Mouse (Mus musculus) myocyte (in vitro differentiated cells): ENCODE results near the gene Defb19.

Source experiments
- E2F4 ChIP-seq: IDR thresholded peaks from one replicate; pipeline ENCODE4 v1.6.1; 2011; ENCODE audit warnings: mild to moderate bottlenecking, control low read depth, moderate library complexity; ENCODE audit not compliant: insufficient read depth
- POLR2A ChIP-seq: IDR thresholded peaks from one replicate; pipeline ENCODE4 v1.6.1; 2011; ENCODE audit warnings: low read depth, mild to moderate bottlenecking, control low read depth, moderate library complexity; ENCODE audit not compliant: insufficient read length
- REST ChIP-seq: IDR thresholded peaks from one replicate; pipeline ENCODE4 v1.6.1; 2011; ENCODE audit warnings: mild to moderate bottlenecking, control low read depth, moderate library complexity; ENCODE audit not compliant: insufficient read depth, insufficient read length
- USF1 ChIP-seq: IDR thresholded peaks from one replicate; pipeline ENCODE4 v1.6.1; 2011; ENCODE audit warnings: low read depth, mild to moderate bottlenecking, control low read depth, moderate library complexity

- TF ChIP-seq E2F4 (no peak), POLR2A (no peak), REST (no peak), USF1 (no peak)
Observed at GRCm38 (mm10) chr2:152601275-152601960, 21.3 kb upstream of the Defb19 start.
